Mouse (Mus musculus): ENCODE measurements around the gene Wscd2.

DNA sequence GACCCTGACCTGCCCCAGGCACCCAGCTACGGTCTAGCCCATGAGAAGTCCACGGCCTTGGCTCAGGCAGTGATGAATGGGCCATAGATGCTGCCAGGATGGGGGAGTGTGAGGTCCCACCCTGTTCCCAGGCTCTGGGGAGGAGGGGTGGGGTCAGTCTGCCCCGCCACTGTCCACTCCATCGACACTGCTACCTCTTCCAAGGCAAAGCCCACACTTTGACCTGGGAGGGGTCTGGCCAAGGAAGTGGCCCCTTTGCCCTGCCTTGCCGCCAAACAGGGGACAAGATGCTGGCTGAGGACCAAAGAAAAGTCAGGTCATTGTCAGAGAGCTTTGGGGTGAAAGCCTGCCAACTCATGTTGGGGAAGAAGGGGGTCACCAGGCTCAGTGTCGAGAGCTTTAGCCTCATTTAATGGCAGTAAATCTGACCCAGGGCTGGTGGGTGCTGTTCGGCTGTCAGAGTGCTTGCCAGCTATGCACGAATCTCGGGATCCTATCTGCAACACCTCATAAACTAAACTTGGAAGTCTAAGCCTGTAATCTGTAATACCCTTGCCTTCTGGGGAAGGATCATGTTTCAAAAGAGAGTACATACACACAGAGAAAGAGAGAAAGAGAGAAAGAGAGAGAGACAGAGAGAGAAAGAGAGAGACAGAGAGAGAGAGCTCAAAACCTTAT, 143.0 kb downstream of the Wscd2 start:
- TF ChIP-seq CTCF (IDR thresholded peaks at IDR 0.05; ENCODE audit: extremely low read depth, insufficient read length, insufficient replicate concordance, low read depth, low read length) (no peak), POLR2A (IDR thresholded peaks at IDR 0.05; ENCODE audit: low read depth, low read length) (no peak)
